Mouse (Mus musculus) heart, postnatal 4 days (tissue): ENCODE results near the gene Nfatc4. TPM values are rescaled to one million over a fixed set of nuclear protein-coding genes. Genes with fewer than 3 reads are reported as not detected.
A peak's percentile ranks its signal among the peaks of the same experiment; 100 is the strongest.

Experiments
- DNase-seq: peaks from one replicate; pipeline ENCODE4 v3.0.0; 2021
- total RNA-seq, 2 experiments: library from RNA; stranded (reverse); gene quantifications; 2 replicates each; pipeline ENCODE4 v1.2.3; 2021

The Nfatc4 gene
- 10 to 100 TPM; 12.7 to 13.3 TPM for total RNA-seq

DNA sequence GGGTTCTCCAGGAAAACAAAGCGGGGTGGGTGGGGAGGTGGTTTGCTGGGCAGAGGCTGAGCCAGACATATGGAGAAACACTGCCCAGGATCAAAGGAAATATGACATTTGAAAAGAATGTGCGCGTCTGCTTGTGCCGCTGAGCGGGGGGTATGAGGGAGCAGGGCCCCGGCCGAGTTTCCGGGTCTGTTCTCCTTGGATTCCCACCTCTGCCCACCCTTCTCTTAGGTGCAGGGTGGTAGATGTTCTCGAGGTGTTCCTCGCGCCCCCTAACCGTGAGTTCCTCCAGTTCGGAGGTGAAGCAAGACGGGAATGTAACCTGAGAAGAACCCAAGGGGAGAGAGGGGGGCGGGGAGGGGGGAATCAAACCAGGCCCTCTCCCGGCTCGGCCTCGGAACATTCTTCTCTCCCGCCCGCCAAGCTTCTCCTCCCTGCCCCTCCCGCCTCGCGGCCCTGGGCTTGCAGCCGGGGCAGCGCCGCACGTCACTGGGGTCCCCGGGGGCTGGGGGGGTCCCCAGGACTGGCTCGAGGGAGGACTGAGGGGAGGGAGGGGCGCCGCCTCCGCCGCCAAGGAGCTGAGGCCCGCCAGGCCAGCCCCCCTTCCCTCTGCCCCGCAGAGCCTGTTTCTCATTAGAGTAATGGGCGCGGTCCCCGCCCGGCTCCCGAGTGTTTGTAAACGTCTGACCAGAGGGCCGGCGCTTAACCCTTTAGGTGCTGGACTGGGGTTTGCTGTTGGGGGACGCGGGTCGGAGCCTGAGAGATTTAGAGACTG is at the start of gene Nfatc4:
TSS of gene Nfatc4 (plus strand) at position 154 of the 772 bp plus-strand sequence.
- peak; percentile 92 for DNase-seq

DNA sequence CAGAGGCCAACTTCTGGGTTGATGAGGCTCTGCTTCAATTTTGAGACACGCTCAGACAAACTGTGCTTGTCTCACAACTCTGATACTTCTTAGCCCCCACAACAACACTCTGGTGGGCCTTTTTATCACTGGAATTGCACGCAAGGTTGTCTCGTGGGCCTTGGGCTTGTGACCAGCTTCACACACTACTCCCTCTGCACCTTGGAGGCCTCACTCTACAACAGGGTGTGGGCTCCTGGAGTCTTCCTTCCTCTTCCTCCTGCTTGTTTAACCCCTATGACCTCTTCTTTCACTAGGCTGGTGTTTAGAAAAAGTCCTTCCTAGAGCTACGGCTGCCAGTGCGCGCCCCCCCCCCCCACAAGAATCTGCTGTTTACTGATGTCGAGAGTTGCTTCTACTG is 46.2 kb upstream of the Nfatc4 start:
- no peak for DNase-seq

DNA sequence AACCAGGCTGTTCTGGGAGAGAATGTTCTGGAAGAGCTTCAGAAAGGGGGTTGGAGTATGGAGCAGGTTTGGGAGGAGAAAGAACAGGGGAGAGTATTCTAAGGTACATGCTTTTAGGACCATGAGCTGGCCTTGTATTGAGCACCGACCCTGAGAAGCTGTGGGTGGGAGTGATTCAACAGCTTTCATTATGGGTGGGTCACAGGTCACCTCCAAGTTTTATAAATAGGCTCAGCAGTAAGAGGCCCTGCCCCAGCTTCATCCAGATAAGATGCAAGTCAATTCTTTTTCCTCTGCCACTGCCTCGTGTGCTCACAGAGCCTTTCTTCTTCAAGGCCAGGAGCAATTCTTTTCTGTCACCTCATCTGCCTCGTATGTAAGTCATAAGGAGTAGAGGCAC is 45.8 kb upstream of the Nfatc4 start:
- DNase-seq, result no peak

DNA sequence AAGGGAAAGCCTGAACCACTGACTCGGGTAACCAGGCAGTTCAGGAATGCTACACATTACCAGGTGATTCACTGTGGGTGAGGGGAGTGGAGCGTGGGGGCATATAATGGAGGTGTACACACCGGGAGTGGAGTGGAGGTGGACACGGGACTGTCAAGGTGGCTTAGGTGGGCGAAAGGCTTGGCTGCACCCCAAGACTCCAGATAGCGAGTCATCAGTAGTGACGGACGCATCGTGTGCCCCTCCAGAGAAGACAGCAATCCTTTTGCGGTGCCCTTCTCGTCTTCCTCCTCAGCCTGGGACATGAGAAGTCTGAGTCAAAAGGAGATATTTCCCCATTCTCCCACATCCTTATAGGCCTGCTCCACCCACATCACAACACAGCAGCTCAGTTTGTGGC is 45.1 kb upstream of the Nfatc4 start:
- peak; percentile 3 for DNase-seq

GRCm38 (mm10) chr14:55778686-55779085 is 44.3 kb upstream of the Nfatc4 start:
- peak; percentile 3 for DNase-seq

- peak; percentile 5 for DNase-seq
Measured at GRCm38 (mm10) chr14:55779656-55780055, 43.3 kb upstream of the Nfatc4 start.

DNA sequence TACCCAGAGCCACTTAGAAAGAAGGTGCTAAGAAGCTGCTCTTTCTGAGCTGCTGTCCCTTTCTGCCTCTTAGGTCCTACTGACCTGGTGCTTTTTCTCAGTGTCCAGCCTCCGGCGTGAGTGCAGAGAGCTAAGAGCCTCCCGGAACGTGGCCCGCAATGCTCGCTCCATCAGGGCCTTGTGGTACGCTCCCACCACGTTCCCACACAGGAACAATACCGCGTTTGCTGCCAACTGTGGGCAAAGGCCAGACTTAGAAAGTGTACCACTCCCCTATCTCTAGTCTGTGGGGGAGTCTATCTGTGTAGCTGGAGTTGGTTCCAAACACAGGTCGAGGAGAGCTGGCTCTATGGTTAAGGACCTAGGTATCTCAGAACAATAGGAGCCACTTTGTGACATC is 42.2 kb upstream of the Nfatc4 start:
- peak; percentile 5 for DNase-seq

GRCm38 (mm10) chr14:55781310-55781709 is 41.6 kb upstream of the Nfatc4 start:
- peak; percentile 73 for DNase-seq

GRCm38 (mm10) chr14:55782361-55782960 is 40.5 kb upstream of the Nfatc4 start:
- DNase-seq, result peak; percentile 3

DNA sequence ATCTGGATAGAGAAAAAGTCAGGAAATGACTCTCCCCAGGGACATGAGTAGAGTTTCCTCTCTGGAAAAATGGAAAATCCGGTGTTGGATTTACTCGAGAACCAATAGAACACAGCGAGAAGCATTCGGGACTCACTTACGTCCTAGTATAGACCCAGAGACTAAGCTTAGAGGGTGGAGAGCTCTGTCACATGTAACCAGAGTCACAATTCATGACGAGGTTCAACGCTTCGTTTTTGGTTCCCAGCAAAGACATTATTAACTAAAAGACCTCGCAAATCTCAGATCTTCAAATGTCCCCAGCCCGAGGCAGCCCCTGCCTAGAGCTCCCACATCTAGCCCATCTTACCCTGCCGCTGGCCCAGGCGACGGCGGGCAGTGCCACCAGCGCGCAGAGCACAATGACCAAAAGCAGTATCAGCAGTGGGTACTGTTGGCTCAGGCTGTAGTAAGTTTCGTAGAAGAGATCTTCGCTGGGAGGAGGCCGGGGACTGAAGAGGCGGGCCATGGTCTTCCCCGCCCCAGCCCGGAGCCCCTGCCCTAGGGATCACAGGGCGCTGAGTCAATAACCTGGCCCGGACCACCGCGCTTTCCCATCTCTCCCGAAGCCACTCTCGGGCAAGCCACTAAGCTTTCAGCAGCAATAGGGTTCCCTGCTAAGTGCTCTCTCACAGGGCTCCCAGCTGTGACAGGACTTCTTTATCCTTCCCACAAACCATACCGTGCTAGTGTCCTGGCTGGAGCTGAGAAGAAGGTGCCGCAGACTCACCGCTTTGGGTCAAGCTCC is 39.6 kb upstream of the Nfatc4 start:
- DNase-seq, result peak; percentile 34

- DNase-seq, result peak; percentile 46
Measured at GRCm38 (mm10) chr14:55783958-55784235, 39.0 kb upstream of the Nfatc4 start, which contains the start of gene Adcy4. Adcy4 (minus strand) TSS chr14:55784095.

GRCm38 (mm10) chr14:55785195-55785594 is 37.7 kb upstream of the Nfatc4 start:
- peak; percentile 10 for DNase-seq

GRCm38 (mm10) chr14:55787731-55788130 is 35.2 kb upstream of the Nfatc4 start:
- DNase-seq, result peak; percentile 4

DNA sequence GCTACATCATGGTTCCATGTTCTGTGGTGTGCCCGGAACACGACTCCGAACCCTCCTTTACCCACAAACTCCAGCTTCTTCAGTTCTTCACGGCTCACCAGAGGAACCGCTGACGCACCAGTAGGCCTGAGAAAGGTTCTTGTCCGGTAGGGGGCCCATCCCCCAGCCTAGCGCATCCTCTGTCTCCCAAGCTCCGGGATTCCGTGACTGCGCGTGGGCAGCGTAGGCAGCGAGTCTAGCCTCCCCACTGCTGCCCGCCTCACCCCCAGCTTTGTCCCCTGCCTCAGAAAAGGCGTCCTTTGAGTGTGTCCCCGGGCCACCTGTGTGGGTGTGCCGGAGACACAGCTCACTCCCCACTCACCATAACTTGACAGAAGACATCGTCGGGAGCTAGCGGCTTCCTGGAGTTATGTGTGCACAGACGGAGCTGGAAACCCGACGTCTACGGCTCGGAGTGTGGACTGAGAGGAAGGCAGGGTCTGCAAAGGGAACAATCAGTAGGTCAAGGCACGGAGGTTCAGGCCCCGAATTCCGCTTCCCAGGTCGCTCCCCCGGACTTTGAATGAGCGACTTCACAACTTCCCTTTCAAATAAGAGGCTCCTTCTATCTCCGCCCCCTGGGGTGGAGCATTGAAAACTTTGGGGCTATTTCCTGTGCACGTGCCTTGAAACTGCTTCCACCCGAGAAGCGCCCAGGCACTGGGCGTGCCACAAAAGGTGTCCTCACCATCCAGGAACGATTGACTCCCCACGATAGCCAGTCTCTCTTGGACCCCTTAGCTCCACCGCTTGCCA is 34.5 kb upstream of the Nfatc4 start, which contains the start of gene Ripk3:
TSS of gene Ripk3 (minus strand) at position 610 of the 795 bp plus-strand sequence.
- peak; percentile 42 for DNase-seq

GRCm38 (mm10) chr14:55793461-55793860 is 29.5 kb upstream of the Nfatc4 start:
- DNase-seq, result no peak

DNA sequence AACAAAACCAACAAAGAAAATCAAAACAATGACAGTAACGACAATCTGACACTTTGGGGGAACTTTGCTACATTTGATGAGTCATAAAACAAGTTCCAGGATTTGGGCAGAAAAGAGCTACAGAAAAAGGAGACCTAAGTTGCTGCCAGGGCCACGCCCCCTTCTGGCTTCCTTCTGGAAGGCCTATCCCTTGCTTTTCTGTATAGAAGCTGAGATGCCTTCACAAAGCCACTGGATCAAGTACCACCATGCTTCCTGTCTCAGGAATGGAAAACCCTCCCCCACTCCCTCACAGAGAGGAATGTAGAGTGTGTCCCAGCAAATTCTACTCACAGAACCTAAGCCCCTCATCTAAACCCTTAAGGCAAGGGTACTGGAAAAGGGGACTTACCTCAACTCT is 29.0 kb upstream of the Nfatc4 start:
- peak; percentile 41 for DNase-seq

GRCm38 (mm10) chr14:55795380-55796163 is 27.4 kb upstream of the Nfatc4 start:
- peak; percentile 37 for DNase-seq

DNA sequence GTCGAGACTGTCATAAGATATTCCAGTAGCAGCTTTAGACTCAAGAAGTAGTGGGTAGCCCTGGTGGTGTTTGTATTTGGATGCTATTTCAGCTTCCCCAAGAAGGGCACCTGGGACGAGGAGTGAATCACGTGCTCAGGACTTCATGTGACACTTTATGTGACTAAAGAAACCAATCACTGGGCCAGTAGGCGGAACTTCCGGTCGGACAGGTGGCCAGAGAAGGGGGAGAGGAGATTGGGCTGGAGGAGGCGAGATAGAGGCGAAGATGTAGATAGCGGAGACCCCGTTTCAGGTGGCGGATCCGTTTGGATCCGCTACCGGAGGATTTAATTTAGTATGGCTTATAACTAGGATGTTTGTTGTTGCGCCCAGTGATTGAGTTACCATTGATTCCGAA is 8.1 kb upstream of the Nfatc4 start:
- DNase-seq, result peak; percentile 73

DNA sequence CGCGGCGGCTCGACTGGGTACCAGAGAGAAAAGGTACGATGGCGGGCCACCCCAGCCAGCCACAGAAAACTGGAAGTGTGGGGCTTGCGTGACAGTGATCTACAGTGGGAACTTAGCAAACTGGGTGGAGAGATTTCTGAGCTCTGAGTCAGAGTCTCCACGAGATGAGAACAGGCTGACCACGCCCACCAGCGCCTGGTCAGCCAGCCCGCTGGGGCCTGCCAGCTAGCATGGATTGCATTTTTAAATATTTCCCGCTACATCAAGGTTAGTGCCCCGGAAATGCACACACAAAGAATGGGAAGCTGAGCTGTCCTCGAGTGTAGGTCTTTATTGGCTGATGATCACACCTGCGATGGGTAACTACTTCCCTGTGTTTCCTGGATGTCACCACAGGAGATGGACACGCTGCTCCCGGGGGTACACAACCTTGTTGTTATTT is 7.6 kb upstream of the Nfatc4 start:
- DNase-seq, result peak; percentile 71

DNA sequence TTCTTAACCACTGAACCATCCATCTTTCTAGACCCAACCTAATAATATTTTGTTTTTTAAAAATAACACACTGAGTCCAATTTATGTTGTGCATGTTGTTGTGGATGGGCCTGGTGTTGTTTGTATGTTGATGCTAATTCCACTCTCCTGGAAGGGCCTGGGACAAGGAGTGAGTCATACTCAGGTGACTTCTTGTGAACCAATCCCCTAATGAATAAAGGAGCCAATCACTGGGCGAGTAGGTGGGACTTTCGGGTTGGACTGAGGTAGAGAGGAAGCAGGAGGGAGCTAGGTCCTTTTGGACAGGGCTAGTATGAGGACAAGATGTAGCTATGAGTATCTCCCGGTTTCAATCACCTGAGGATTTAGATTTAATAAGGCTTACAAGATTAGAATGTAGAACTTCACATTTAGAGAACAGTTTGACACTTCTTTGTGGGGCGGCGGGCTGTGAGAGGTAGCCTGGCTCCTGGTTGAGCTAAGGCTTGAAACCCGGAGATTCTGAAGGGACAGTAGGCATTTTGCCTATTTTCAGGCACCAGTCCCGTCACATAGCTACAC is 3.0 kb upstream of the Nfatc4 start:
- peak; percentile 4 for DNase-seq

DNA sequence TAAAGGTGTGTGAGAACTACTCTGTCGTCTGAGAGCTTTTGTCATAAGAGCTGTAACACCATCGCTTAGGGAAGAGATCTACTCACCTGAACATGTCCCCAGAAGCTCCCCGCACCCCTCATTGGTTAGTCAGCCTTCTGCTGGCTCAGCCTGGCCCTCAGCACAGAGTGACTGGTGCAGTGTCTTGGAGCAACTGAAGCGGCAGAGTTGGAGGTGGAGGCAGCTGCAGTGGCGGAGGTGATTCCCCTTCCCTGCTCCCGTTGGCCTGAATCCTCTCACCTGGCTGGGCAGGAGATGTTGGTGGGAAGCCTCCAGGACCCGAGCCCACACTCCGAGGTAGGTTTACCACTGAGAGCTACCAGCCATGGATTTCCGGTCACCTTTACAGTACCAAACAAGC is 2.4 kb upstream of the Nfatc4 start:
- DNase-seq, result peak; percentile 3
